Mouse (Mus musculus): ENCODE results near the gene Folr1.
A peak's percentile ranks its signal among the peaks of the same experiment; 100 is the strongest.

Folr1 gene

DNA sequence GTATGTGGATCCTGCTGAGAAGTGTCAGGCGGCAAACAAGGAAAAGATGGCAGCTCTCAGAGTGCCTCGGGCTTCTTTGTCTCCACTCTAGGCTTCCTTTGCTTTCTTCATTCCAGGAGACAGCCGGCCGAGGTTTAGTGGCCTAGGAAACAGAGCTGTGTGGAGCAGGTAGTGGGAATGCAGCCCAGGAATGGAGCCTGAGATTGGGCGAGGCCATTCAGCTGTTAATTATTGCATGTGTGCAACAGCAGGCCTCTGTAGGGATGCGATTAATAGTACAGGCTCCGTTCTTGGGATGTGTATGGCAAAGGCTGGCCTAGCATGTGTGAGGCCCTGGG is 1.5 kb downstream of the Folr1 start:
- DNase-seq (ENCODE audit: extremely low read depth, insufficient read length, low spot score) = no peak

DNA sequence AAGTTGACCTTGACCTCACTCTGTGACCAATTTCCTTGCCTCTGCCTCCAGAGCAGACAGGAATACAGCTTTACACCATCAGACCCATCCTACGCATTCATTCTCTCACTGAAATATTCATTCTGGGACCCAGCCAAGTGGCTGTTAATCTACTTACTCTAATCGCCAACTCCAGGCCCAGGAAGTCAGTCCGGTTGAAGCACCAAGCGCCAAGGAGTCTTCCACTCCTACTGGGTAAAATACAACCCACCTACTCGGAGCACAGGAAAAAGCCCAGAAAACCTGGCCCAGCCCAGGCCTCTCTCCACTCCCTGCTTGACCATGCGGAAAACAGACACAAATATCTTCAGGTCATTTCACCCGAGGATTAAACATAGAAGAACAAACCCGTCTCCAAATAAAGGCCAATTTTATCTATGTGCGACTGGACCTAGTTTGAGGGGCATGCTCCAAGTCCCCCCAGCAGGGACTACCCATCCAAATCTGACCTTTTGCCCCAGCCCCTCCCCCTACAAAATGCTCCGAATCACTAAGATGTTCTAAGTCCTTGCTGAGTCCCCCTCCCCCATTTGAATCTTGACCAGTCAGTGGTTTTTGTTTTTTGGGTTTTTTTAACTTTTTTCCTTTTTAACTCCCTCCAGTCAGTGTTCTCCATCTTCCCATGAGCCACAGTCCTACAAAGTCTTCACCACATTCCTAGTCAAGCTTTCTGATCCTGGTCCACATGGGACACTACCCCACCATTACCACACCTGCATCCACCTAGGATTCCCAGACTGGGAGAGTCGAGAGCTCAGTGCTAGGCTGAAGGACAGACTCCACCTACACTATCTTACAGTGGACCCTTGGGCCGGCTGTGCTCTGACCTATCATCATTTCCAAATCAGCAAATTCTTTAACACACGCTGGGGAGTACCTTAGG is 2.1 kb downstream of the Folr1 start:
- DNase-seq (ENCODE audit: extremely low read depth, insufficient read length, low spot score) = no peak

DNA sequence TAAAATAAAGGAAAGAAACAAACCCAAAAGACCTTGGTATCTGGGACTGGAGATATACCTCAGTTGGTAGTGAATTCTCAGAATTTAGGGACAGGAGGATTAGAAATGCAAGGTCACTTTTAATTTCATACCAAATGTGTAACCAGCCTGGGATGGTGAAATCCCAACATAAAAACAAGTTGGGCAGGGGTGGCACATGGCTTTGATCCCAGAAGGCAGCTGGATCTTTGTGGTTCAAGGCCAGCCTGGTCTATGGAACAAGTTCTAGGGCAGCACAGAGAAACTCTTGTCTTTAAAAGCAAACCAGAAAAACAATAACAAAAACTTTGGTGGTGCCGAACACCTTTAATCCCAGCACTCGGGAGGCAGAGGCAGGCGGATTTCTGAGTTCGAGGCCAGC is 3.1 kb downstream of the Folr1 start:
- no peak for DNase-seq (ENCODE audit: extremely low read depth, insufficient read length, low spot score)

DNA sequence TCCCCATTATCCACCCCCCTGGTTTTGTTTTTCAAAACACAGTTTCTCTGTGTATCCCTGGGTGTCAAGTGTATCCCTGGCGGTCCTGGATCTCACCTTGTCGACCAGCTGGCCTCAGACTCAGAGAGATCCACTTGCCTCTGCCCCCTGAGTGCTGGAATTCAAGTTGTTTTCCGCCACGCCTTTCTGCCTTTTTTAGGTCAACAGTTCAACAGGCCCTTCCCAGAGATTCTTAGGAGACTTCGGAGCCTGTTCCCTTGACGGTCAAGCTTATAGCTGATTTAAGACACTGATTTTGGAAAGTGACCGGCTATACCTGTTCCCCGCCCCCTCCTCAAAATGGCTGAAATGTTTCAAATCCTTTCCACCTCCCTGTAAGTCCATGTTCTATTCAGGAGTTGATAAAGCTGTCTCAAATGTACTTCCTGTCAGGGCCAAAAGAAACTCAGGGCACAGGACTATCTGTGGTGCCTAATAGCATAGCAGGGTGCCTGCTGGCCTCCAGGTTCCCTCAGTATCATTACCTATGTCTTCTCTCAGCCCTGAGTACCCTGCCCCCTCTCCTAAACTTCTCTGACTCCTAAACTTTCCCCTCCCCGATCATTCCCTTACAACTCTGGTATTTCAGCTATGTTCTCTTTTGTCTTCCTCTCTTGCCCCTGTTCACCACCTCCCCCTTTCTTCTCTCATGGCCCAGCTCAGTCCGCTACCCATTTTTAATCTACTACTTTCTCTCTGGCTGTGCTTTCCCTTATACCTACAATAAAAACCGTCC is 3.9 kb downstream of the Folr1 start:
- DNase-seq (ENCODE audit: extremely low read depth, insufficient read length, low spot score) = no peak

DNA sequence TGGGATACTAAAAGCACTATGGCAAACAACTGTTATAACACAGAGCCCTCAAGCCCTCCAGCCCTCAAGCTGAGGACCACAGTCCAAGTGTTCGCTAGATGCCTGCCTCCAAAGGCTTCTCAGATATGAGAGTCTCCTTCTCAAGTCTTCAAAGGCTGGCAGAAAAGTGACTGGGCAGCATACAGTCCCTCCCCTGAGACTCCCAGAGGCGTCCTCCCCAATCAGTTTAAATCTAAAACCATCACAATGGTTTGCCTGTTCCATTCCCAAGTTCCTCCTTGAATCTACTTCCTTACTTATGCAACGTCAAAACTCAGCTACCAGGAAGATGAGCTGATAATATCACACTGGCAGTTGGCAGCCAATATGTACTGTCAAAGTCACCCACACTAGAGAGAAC is 7.2 kb downstream of the Folr1 start, which contains the start of gene Anapc15:
TSS of gene Anapc15 (plus strand) at position 301 of the 400 bp plus-strand sequence.
- no peak for DNase-seq (ENCODE audit: extremely low read depth, insufficient read length, low spot score)

DNA sequence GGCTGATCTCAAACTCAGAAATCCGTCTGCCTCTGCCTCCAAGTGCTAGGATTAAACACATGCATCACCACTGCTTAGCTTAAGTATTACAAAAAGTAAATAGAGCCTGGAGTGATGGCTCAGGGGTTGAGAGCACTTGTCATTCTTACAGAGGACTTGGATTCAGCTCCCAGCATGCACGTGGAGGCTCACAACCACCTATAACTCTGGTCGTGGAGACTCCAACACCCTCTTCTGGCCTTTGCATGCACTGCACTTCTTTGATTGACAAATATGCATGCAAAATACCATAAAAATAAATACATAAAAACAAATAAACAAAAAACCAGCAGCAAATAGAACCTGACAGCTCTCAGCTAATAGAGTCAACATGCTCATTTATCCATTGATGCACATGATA is 8.3 kb downstream of the Folr1 start:
- no peak for DNase-seq (ENCODE audit: extremely low read depth, insufficient read length, low spot score)

DNA sequence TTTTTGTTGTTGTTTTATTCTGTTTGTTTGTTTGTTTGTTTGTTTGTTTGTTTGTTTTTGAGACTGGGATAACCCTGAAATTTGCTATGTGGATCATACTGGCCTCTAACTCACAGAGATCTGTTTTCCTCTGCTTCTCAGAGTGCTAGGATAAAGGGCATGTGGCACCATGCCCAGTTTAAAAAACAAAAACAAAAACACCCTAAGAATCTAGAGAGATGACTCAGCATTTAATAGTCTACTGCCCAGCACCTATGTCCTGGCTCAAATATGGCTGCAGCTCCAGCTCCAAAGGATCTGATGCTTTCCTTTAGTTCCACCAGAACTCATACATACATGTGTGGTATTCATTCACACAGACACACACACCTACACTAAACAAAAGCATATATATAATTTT is 9.6 kb downstream of the Folr1 start:
- no peak for DNase-seq (ENCODE audit: extremely low read depth, insufficient read length, low spot score)

DNA sequence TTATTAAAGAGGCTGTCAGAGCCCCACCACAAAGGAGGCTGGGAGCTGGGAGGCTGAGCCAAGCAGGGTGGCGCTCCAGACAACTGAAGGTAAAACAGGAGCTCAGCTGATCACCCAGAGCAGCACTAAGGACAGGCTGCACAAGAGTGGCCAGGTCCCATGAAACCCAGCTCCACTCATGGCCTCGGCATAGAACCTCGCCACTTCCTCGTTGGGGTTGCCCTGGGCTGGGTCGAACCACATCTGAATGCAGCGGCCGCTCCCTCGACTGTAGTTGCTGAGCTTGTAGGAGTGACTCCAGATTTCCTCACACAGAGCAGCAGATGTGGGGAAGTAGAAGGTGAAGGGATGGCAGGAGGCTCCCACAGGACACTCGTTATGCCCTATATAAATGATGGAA is 12.2 kb downstream of the Folr1 start:
- DNase-seq (ENCODE audit: extremely low read depth, insufficient read length, low spot score) = no peak

DNA sequence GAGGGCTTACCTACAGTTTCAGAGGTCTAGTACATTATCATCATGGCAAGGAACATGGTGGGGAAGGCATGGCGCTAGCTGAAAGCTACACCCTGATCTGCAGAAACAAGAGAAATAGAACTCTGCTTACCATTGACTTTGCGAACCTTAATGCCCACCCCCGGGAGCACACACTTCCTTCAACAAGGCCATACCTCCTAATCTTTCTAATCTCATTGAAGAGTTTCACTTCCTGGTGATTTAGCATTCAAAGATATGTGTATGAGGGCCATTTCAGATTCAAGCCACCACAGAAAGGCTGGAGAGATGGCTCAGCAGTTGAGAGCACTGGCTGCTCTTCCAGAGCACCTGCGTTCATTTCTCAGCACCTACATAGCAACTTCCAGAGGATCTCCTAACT is 13.5 kb downstream of the Folr1 start, which contains the start of gene Folr2:
TSS of gene Folr2 (minus strand) at position 101 of the 400 bp plus-strand sequence.
- DNase-seq (ENCODE audit: extremely low read depth, insufficient read length, low spot score) = no peak

DNA sequence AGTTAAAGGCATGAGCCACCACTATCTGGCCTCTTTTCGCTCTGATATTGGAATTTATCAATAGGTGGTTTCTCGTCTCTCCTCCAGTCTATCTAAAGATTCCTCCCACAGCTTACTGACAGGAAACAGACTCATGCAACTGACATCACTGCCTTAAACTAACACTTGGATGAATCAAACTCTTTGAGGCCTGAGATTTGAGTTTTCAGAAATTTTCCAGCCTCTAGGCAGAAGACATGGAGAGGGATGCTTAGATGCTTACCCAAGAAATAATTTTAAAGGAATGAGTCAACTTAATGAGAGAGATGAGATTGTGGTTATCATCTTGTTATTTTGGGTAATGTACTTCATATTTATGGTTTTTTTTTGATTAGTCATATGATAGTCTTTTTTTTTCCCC is 16.8 kb downstream of the Folr1 start:
- peak; percentile 46 for DNase-seq (ENCODE audit: extremely low read depth, insufficient read length, low spot score)

DNA sequence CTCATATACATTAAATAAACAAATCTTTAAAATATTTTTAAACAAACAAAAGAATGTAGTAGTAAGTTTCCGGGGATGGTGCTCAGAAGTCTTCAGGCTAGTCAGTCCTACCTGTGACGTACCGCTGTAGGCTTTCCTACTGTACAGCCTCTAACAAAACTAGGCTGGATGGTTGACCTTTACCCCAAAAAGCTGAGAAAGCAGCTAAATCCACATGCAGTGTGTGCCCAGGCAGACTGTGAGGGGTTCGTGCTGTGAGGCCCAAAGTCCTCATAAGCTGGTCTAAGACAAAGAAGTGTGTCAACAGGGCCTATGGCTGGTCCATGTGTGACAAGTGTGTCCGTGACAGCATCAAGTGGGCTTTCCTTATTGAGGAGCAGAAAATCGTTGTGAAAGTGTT is 17.7 kb downstream of the Folr1 start:
- DNase-seq (ENCODE audit: extremely low read depth, insufficient read length, low spot score) = no peak

DNA sequence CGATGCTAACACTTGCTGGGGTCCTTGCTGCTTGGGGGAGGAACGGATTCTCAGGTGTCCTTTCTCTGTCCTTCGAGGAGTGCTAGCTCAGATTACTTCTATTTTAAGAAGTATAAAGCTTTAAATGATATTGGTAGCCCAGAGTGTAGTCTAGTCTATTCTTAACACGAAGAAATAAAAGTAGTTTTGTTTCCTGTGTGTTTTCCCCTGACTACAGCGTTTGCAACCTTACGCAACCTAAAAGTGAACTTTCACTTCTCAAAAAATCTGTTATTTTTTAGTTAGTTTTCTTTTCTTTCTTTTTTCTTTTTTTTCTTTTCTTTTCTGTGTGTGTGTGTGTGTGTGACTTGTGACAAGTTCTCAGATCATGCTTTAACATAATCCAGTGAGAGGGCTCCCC is 18.9 kb downstream of the Folr1 start:
- DNase-seq (ENCODE audit: extremely low read depth, insufficient read length, low spot score) = no peak

DNA sequence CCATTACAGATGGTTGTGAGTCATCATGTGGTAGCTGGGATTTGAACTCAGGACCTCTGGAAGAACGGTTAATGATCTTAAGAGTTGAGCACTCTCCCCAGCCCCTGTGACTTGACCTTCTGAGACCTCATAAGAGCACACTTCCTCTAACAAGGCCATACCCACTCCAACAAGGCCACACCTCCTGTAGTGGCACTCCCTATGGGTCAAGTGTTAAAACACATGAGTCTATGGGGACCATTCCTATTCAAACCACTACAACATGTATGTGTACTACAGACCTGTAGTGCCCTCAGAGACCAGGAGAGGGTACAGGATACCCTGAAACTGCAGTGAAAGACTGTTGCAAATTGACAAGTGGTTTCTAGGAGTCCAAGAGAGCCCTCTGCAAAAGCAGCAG is 22.7 kb downstream of the Folr1 start:
- DNase-seq (ENCODE audit: extremely low read depth, insufficient read length, low spot score) = no peak

DNA sequence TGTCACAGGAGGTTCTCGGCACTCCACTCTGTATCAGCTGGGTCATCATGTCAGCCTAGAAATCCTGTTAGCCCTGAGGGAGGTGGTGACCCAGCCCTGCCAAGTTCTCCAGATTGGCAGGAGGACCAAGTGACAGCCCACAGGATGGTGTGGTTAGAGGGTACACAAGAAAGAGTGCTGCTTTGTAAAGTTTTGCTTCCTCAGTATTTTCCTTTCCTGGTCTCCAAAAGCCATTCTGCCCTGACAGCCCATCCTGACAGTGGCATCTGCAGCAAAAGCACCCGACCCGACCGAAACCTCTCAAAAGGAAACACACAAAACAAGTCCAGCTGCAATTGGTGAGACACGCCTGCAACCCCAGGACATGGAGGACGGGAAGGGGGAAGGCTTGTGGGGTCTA is 26.4 kb downstream of the Folr1 start:
- DNase-seq (ENCODE audit: extremely low read depth, insufficient read length, low spot score) = no peak

DNA sequence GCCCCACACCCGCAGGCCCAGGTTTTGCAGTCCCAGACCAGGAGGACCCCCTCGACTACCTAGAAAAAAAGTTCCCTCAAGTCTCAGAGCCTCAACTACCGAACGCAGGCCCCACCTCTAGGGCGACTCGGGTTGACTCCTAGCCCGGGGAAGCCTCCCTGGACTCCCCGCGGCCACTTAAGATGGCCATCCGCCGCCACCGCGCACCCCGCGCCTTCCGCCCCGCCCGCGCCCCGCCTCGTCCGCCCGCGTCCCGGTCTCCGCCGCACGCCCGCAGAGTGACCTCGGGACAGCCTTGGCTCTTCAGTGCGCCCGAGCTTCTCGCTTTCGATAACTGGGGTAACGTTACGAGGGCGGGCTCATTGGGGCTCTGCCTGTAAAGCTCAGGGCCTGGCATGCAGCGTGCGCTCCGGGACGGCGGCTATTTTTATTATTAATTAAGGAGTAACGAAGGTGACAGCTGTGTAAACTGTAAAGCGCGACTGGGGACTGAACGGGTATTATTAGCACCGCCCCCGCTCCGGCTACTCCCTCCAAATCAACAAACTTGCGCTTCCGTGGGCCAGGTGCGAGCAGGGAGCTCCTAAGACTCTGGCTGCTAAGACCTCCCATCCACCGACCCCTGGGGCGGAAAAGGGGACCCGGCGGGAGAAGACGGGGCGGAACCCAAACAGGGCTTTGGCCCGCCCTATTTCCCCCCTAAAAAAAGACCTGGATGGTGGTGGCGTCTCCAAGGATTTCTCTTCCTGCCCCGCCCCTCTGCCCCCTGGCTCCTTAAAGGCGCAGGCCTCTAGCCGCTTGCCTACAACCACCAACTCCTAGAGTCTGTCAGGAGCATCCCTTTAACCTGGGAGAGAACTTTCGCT is 32.7 kb downstream of the Folr1 start, which contains the start of gene Inppl1:
TSS of gene Inppl1 (minus strand) at position 624 of the 866 bp plus-strand sequence.
- DNase-seq (ENCODE audit: extremely low read depth, insufficient read length, low spot score) = peak; percentile 88

DNA sequence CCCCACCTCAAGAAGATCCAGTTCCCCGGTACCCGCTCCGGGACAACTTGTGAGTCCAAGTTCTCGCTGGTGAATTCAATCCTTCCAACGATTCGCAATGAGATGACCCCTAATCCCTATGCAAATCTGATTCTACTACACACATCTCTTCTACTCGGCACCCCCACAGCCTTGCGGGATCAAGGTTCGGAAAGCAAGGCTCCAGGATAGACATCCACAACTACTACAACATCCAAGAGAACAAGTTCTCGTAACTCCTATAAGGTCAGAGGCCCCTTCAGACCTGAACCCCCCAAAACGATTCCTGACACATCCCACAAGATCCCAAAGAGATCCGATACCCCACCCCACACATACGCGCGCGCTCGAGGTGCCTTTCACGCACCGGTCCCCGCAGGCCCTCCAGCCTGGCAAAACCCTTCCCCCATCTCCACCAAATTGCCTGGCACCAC is 33.4 kb downstream of the Folr1 start:
- peak; percentile 82 for DNase-seq (ENCODE audit: extremely low read depth, insufficient read length, low spot score)

DNA sequence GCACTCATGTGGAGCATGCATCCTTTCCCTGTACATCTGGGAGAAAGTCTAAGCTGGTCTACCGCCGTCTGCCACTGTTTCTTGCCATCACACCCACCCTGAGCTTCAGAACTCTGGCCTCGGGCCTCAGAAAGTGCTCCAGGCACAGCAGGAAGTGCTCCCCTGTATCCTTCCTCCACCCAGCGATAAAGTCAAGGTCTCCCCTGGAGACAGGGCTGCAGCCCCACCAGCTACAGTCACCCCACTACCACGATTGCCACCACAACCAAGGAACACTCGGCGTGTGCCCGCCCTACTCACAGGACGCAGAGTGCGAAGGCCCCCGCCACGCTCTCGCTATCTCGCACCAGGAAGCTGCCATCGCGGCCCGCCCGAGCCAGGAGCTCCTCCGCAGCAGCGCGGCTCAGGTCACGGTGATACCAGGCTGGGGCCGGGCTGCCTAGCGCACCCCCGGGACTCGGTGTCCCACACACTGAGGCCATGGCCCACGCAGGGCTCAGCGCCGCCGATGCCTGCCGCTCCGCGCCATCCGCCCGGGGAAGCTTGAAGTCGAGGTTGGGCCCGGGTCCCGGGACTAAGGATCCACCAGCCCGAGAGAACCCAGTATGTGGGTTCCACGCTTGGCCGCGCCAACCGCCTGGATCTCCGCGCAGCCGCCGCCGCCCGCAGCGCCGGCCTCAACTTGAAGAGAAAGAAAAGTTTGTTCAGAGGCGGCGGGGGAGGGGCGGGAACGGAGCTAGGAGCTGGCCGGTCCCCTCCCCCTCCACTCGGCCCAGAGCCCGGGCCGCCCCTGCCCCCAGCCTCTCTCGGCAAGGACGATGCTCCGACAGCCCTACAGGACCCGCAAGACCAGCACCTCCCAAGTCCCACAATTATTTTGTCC is 34.1 kb downstream of the Folr1 start:
- peak; percentile 75 for DNase-seq (ENCODE audit: extremely low read depth, insufficient read length, low spot score)

DNA sequence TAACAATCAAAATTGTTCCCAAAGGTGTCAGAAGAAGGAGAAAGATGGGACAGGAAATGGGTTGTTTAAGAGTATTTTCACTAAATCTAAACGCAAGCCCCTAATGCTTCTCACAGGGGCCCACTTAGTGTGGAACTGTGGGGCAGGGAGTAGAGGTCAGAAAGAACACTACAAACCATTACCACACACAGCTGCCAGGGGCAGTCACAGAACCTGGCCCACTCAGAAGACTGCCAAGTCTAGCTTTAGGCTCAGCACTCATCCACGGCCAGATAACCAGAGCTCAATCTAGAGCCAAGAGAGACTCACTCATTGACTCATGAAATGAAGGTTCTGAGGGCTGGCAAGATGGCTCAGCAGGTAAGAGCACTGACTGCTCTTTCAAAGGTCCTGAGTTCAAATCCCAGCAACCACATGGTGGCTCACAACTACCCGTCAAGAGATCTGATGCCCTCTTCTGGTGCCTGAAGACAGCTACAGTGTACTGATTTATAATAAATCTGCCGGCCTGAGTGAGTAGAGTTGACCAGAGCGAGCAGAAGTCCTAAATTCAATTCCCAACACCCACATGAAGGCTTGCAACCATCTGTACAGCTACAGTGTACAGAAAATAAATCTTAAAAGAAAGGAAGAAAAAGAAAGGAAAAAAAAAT is 35.0 kb downstream of the Folr1 start:
- no peak for DNase-seq (ENCODE audit: extremely low read depth, insufficient read length, low spot score)

DNA sequence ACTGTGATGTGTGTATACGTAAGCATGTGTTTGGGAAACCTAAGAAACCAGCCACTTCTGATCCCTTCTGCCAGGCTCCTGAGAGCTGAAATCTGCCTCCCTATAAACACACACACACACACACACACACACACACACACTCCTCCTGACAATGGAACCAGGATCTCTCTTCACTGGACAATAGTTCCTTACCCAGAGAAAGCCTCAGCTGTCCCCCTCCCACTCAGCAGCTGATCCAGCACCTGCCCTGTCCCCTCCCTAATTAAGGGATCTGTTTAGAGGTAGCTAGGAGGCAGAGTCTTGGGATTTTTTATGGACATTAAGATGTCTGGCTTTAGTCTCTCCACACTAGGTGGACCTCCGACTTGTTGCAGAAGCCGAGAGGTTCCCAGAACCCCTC is 35.7 kb downstream of the Folr1 start:
- no peak for DNase-seq (ENCODE audit: extremely low read depth, insufficient read length, low spot score)
